Mouse (Mus musculus) MEL (cell line): Measurements from ENCODE around the gene Rbm5. TPM values are rescaled to one million over a fixed set of nuclear protein-coding genes. Genes with fewer than 3 reads are reported as not detected.

Source experiments
- DNase-seq: peaks from one replicate; pipeline ENCODE4 v3.0.0; 2011; ENCODE audit warnings: low read depth, low spot score
- H3K27ac ChIP-seq: 2 replicates; pipeline ENCODE4 v1.5.1; 2012; ENCODE audit warnings: low read depth, mild to moderate bottlenecking, control low read depth, low read length, moderate library complexity; ENCODE audit not compliant: control insufficient read depth
- H3K27me3 ChIP-seq, 2 experiments: fragments of 150-350 bp in 1 of 2; sonication (generic) in 1 of 2; 2 replicates each; pipeline ENCODE4 v1.6.1; 2012; ENCODE audit warnings: low read length in 2 of 2, mild to moderate bottlenecking in 2 of 2, improper control_type of control experiment in 1 of 2, moderate library complexity in 1 of 2; ENCODE audit not compliant: insufficient read depth in 2 of 2, control insufficient read depth in 1 of 2
- H3K36me3 ChIP-seq, 2 experiments: 2 replicates each; pipeline ENCODE4 v1.6.1; 2012 to 2014; ENCODE audit warnings: low read length in 2 of 2, improper control_type of control experiment in 1 of 2, inconsistent platforms in 1 of 2, mild to moderate bottlenecking in 1 of 2; ENCODE audit not compliant: insufficient read depth in 2 of 2, control insufficient read depth in 1 of 2
- H3K4me1 ChIP-seq, 2 experiments: fragments of 150-350 bp in 1 of 2; sonication (generic) in 1 of 2; 2 replicates each; pipeline ENCODE4 v1.6.1; 2012; ENCODE audit warnings: low read length in 2 of 2, improper control_type of control experiment in 1 of 2, mild to moderate bottlenecking in 1 of 2; ENCODE audit not compliant: insufficient read depth in 2 of 2, control insufficient read depth in 1 of 2
- H3K4me3 ChIP-seq, 2 experiments: fragments of 150-350 bp in 1 of 2; sonication (generic) in 1 of 2; 2 replicates each; pipeline ENCODE4 v1.5.1; 2012; ENCODE audit warnings: low read depth in 2 of 2, low read length in 2 of 2, mild to moderate bottlenecking in 2 of 2, moderate library complexity in 2 of 2, control low read depth in 1 of 2, improper control_type of control experiment in 1 of 2; ENCODE audit not compliant: control insufficient read depth in 1 of 2, insufficient read depth in 1 of 2
- H3K79me2 ChIP-seq: 2 replicates; pipeline ENCODE4 v1.6.1; 2012; ENCODE audit warnings: mild to moderate bottlenecking, low read length, moderate library complexity; ENCODE audit not compliant: control insufficient read depth, poor library complexity, insufficient read depth
- H3K9ac ChIP-seq: 2 replicates; pipeline ENCODE4 v1.6.1; 2012; ENCODE audit warnings: low read depth, mild to moderate bottlenecking, control low read depth, low read length, moderate library complexity; ENCODE audit not compliant: control insufficient read depth, poor library complexity, severe bottlenecking
- H3K9me3 ChIP-seq: fragments of 150-350 bp; sonication (generic); replicated peaks from 2 replicates; pipeline ENCODE4 v1.6.1; 2012; ENCODE audit warnings: mild to moderate bottlenecking, low read length, improper control_type of control experiment, moderate library complexity; ENCODE audit not compliant: insufficient read depth
- CHD2 ChIP-seq: IDR thresholded peaks from 2 replicates; pipeline ENCODE4 v1.6.1; 2011; ENCODE audit warnings: low read length, improper control_type of control experiment
- CTCF ChIP-seq, 3 experiments: IDR thresholded peaks in 2 of 3; conservative IDR thresholded peaks in 1 of 3; 2 replicates each; pipeline ENCODE4 v1.5.1; 2011 to 2012; ENCODE audit warnings: low read length in 3 of 3, low read depth in 2 of 3, mild to moderate bottlenecking in 2 of 3, improper control_type of control experiment in 1 of 3, inconsistent platforms in 1 of 3, mixed read lengths in 1 of 3, moderate library complexity in 1 of 3; ENCODE audit not compliant: control insufficient read depth in 1 of 3, insufficient read depth in 1 of 3, poor library complexity in 1 of 3, severe bottlenecking in 1 of 3
- E2F4 ChIP-seq: IDR thresholded peaks from 2 replicates; pipeline ENCODE4 v1.6.1; 2011; ENCODE audit warnings: low read depth, low read length, improper control_type of control experiment, borderline replicate concordance
- EP300 ChIP-seq, 2 experiments: IDR thresholded peaks; 2 replicates each; pipeline ENCODE4 v1.6.1; 2011; ENCODE audit warnings: improper control_type of control experiment in 2 of 2, low read length in 2 of 2, low read depth in 1 of 2, mild to moderate bottlenecking in 1 of 2
- HCFC1 ChIP-seq: IDR thresholded peaks from 2 replicates; pipeline ENCODE4 v1.6.1; 2012; ENCODE audit warnings: low read depth, mild to moderate bottlenecking, inconsistent platforms, low read length, improper control_type of control experiment, moderate library complexity
- KAT2A ChIP-seq: conservative IDR thresholded peaks from 2 replicates; pipeline ENCODE4 v1.6.1; 2012; ENCODE audit warnings: low read depth, low read length, improper control_type of control experiment, inconsistent platforms
- MAFK ChIP-seq: IDR thresholded peaks from 2 replicates; pipeline ENCODE4 v1.6.1; 2011; ENCODE audit warnings: low read depth, mild to moderate bottlenecking, low read length, improper control_type of control experiment, borderline replicate concordance
- MAZ ChIP-seq: IDR thresholded peaks from 2 replicates; pipeline ENCODE4 v1.6.1; 2012; ENCODE audit warnings: low read depth, mild to moderate bottlenecking, inconsistent platforms, low read length, improper control_type of control experiment
- MEF2A ChIP-seq: IDR thresholded peaks from 2 replicates; pipeline ENCODE4 v1.6.1; 2014; ENCODE audit warnings: low read depth, mild to moderate bottlenecking, inconsistent platforms, low read length, improper control_type of control experiment; ENCODE audit not compliant: poor library complexity, insufficient replicate concordance, severe bottlenecking; ENCODE audit errors: extremely low read depth
- MXI1 ChIP-seq: IDR thresholded peaks from 2 replicates; pipeline ENCODE4 v1.6.1; 2011; ENCODE audit warnings: mild to moderate bottlenecking, low read depth, low read length, improper control_type of control experiment
- MYB ChIP-seq: IDR thresholded peaks from 2 replicates; pipeline ENCODE4 v1.6.1; 2011; ENCODE audit warnings: mild to moderate bottlenecking, low read depth, low read length, improper control_type of control experiment
- POLR2A ChIP-seq, 2 experiments: IDR thresholded peaks; 2 replicates each; pipeline ENCODE4 v1.6.1; 2011 to 2012; ENCODE audit warnings: low read length in 2 of 2, mild to moderate bottlenecking in 2 of 2, control low read depth in 1 of 2, improper control_type of control experiment in 1 of 2, low read depth in 1 of 2, moderate library complexity in 1 of 2; ENCODE audit not compliant: control insufficient read depth in 1 of 2, insufficient read depth in 1 of 2, poor library complexity in 1 of 2
- POLR2AphosphoS5 ChIP-seq: IDR thresholded peaks from 2 replicates; pipeline ENCODE4 v1.6.1; 2012; ENCODE audit warnings: low read depth, borderline replicate concordance, mild to moderate bottlenecking, inconsistent platforms, low read length, moderate library complexity, mixed read lengths
- SIN3A ChIP-seq: IDR thresholded peaks from 2 replicates; pipeline ENCODE4 v1.6.1; 2012; ENCODE audit warnings: low read length, improper control_type of control experiment, inconsistent platforms
- TCF12 ChIP-seq: IDR thresholded peaks from 2 replicates; pipeline ENCODE4 v1.6.1; 2014; ENCODE audit warnings: low read depth, mild to moderate bottlenecking, inconsistent platforms, low read length, improper control_type of control experiment, moderate library complexity
- UBTF ChIP-seq: IDR thresholded peaks from 2 replicates; pipeline ENCODE4 v1.6.1; 2012; ENCODE audit warnings: low read depth, mild to moderate bottlenecking, inconsistent platforms, low read length, improper control_type of control experiment, moderate library complexity, borderline replicate concordance; ENCODE audit not compliant: insufficient read depth
- USF1 ChIP-seq: IDR thresholded peaks from 2 replicates; pipeline ENCODE4 v1.6.1; 2014; ENCODE audit warnings: low read depth, mild to moderate bottlenecking, inconsistent platforms, low read length, improper control_type of control experiment, moderate library complexity
- ZNF384 ChIP-seq: IDR thresholded peaks from 2 replicates; pipeline ENCODE4 v1.6.1; 2012; ENCODE audit warnings: low read depth, mild to moderate bottlenecking, inconsistent platforms, low read length, improper control_type of control experiment
- polyA plus RNA-seq, 2 experiments: library from polyadenylated mRNA; stranded (reverse) in 1 of 2; unstranded in 1 of 2; fragments of >175 nt in 1 of 2; fragments of >200 nt in 1 of 2; gene quantifications; 2 replicates each; pipeline versions ENCODE4 v1.2.1 to v1.2.4; 2012; ENCODE audit warnings: low replicate concordance in 2 of 2, low read depth in 1 of 2; ENCODE audit not compliant: insufficient read length in 2 of 2, insufficient read depth in 1 of 2, missing spikeins in 1 of 2
- total RNA-seq: library from RNA; depleted of rRNA; stranded (reverse); fragments of 300-350 nt; gene quantifications from 2 replicates; pipeline ENCODE4 v1.2.3, GENCODE M21; 2012

Rbm5 gene
- total and polyA plus RNA-seq, 3 experiments = 80.2 to 143 (median 125) TPM

- TF ChIP-seq E2F4 (no peak), KAT2A (no peak)
- Histone ChIP-seq H3K27ac (no peak overlapping the region), H3K9me3 (no peaks in the 10 kb centered on the region), H3K36me3 (no peaks in the 10 kb centered on the region), H3K4me1 (0 out of 4 replicates have a peak, but pooled peaks cover 0 to 3% of the 10 kb centered on the region in 2 experiments), H3K27me3 (peaks cover 8 to 9% of the 10 kb centered on the region in 2 experiments), H3K79me2 (no peaks in the 10 kb centered on the region), H3K9ac (no peak overlapping the region), H3K4me3 (no peak overlapping the region)
- DNase-seq = no peak
Measured at GRCm38 (mm10) chr9:107716951-107717350, 53.8 kb downstream of the Rbm5 start.

GRCm38 (mm10) chr9:107715632-107716031, 55.2 kb downstream of the Rbm5 start:
- no peak for TF ChIP-seq CTCF (IDR thresholded peaks at IDR 0.05 in 2 of 3, conservative IDR thresholded peaks at IDR 0.05 in 1 of 3; ENCODE audit: control insufficient read depth in 1 of 3, insufficient read depth in 1 of 3, low read depth in 2 of 3, low read length in 3 of 3, poor library complexity in 1 of 3, severe bottlenecking in 1 of 3)
- no peak for TF ChIP-seq UBTF
- TF ChIP-seq MEF2A = no peak
- TF ChIP-seq POLR2A (IDR thresholded peaks at IDR 0.05; ENCODE audit: control insufficient read depth in 1 of 2, insufficient read depth in 1 of 2, low read depth in 1 of 2, low read length in 2 of 2, poor library complexity in 1 of 2) = no peak
- no peak for TF ChIP-seq ZNF384
- no peak for TF ChIP-seq HCFC1
- TF ChIP-seq MYB = no peak
- TF ChIP-seq MAFK = no peak
- no peak for TF ChIP-seq POLR2AphosphoS5
- TF ChIP-seq USF1 = no peak
- TF ChIP-seq MAZ = no peak
- TF ChIP-seq E2F4 = no peak
- TF ChIP-seq CHD2 = no peak
- TF ChIP-seq KAT2A = no peak
- no peak for TF ChIP-seq TCF12
- no peak for TF ChIP-seq EP300 (IDR thresholded peaks at IDR 0.05; ENCODE audit: low read depth in 1 of 2, low read length in 2 of 2)
- TF ChIP-seq SIN3A = no peak
- TF ChIP-seq MXI1 = no peak
- H3K27me3 ChIP-seq = peaks cover 8 to 9% of the 10 kb centered on the region in 2 experiments

More at GRCm38 (mm10) chr9:107715632-107716031, 55.2 kb downstream of the Rbm5 start:
- Histone ChIP-seq H3K9me3 (no peaks in the 10 kb centered on the region), H3K9ac (no peak overlapping the region), H3K79me2 (no peaks in the 10 kb centered on the region), H3K4me3 (no peak overlapping the region), H3K36me3 (no peaks in the 10 kb centered on the region), H3K4me1 (0 out of 4 replicates have a peak, but pooled peaks cover 0 to 3% of the 10 kb centered on the region in 2 experiments), H3K27ac (no peak overlapping the region)
- DNase-seq = no peak
